Mouse (Mus musculus) MEL-GATA-1-ER (cell line): ENCODE results near the gene Barhl1.

ENCODE experiments used
- DNase-seq: peaks from one replicate; pipeline ENCODE4 v3.0.0-alpha.2; 2012; ENCODE audit warnings: low read depth; ENCODE audit errors: extremely low read depth

Barhl1 gene

GRCm38 (mm10) chr2:28911331-28912038 is 5.0 kb downstream of the Barhl1 start:
- DNase-seq: no peak

GRCm38 (mm10) chr2:28910877-28911276 is 5.6 kb downstream of the Barhl1 start:
- no peak for DNase-seq

GRCm38 (mm10) chr2:28909818-28910710 is 6.4 kb downstream of the Barhl1 start:
- no peak for DNase-seq

GRCm38 (mm10) chr2:28909186-28909817 is 7.2 kb downstream of the Barhl1 start:
- no peak for DNase-seq

GRCm38 (mm10) chr2:28908389-28909153 is 7.9 kb downstream of the Barhl1 start:
- DNase-seq: no peak

- no peak for DNase-seq
These were observed 8.6 kb downstream of the Barhl1 start for GRCm38 (mm10) chr2:28907691-28908388.

GRCm38 (mm10) chr2:28905561-28905960 is 10.9 kb downstream of the Barhl1 start:
- no peak for DNase-seq

GRCm38 (mm10) chr2:28904786-28905185 is 11.7 kb downstream of the Barhl1 start:
- no peak for DNase-seq

- DNase-seq: no peak
These were observed 12.6 kb downstream of the Barhl1 start for GRCm38 (mm10) chr2:28903871-28904270.

- no peak for DNase-seq
These were observed 14.2 kb downstream of the Barhl1 start for GRCm38 (mm10) chr2:28902291-28902690.

GRCm38 (mm10) chr2:28897340-28897899 is 19.0 kb downstream of the Barhl1 start:
- DNase-seq: no peak

GRCm38 (mm10) chr2:28895876-28896275 is 20.6 kb downstream of the Barhl1 start:
- DNase-seq: no peak

- no peak for DNase-seq
These were observed 22.9 kb downstream of the Barhl1 start for GRCm38 (mm10) chr2:28893526-28893925.

- DNase-seq: no peak
These were observed 23.7 kb downstream of the Barhl1 start for GRCm38 (mm10) chr2:28892796-28893195.

- no peak for DNase-seq
These were observed 31.6 kb downstream of the Barhl1 start for GRCm38 (mm10) chr2:28884914-28885313.

GRCm38 (mm10) chr2:28882826-28883485 is 33.5 kb downstream of the Barhl1 start:
- DNase-seq: no peak

- DNase-seq: no peak
These were observed 34.4 kb downstream of the Barhl1 start for GRCm38 (mm10) chr2:28882047-28882446.

- DNase-seq: no peak
These were observed 35.2 kb downstream of the Barhl1 start for GRCm38 (mm10) chr2:28881275-28881674.

GRCm38 (mm10) chr2:28875554-28875953 is 40.9 kb downstream of the Barhl1 start:
- DNase-seq: no peak

- no peak for DNase-seq
These were observed 49.0 kb downstream of the Barhl1 start for GRCm38 (mm10) chr2:28867495-28867894.
